Mouse (Mus musculus) liver, embryonic 14.5 days (tissue): ENCODE measurements around the gene Slc38a8. TPM values are rescaled to one million over a fixed set of nuclear protein-coding genes. Genes with fewer than 3 reads are reported as not detected.

ENCODE experiments used
- ATAC-seq: fragments of 200-750 bp; cut with Nextera tagmentation; 2 replicates; pipeline ENCODE4 v1.8.0; 2017; ENCODE audit warnings: moderate number of reproducible peaks, mild to moderate bottlenecking, moderate library complexity; ENCODE audit not compliant: insufficient read depth
- DNase-seq, 3 experiments: peaks; one replicate each; pipeline ENCODE4 v3.0.0-alpha.2; 2012 to 2013; ENCODE audit warnings: low read depth in 3 of 3, low spot score in 3 of 3
- H3K27ac ChIP-seq: fragments of 300-500 bp; sonication (generic); 2 replicates; pipeline ENCODE4 v1.5.1; 2014; ENCODE audit warnings: moderate library complexity, mild to moderate bottlenecking, control low read depth, inconsistent platforms
- H3K27me3 ChIP-seq: fragments of 300-500 bp; sonication (generic); 2 replicates; pipeline ENCODE4 v1.6.1; 2014; ENCODE audit warnings: mild to moderate bottlenecking, low read length, moderate library complexity; ENCODE audit not compliant: control insufficient read depth, insufficient read depth
- H3K36me3 ChIP-seq: fragments of 300-500 bp; sonication (generic); replicated peaks from 2 replicates; pipeline ENCODE4 v1.6.1; 2014; ENCODE audit warnings: low read depth; ENCODE audit not compliant: control insufficient read depth, insufficient read depth
- H3K4me1 ChIP-seq, 2 experiments: fragments of 200-500 bp in 1 of 2; fragments of 300-500 bp in 1 of 2; sonication (generic) in 1 of 2; replicated peaks; 2 replicates each; pipeline ENCODE4 v1.6.1; 2012 to 2014; ENCODE audit warnings: antibody characterized with exemption in 1 of 2, inconsistent platforms in 1 of 2, low read length in 1 of 2; ENCODE audit not compliant: control insufficient read depth in 2 of 2, insufficient read depth in 2 of 2
- H3K4me2 ChIP-seq: fragments of 300-500 bp; sonication (generic); 2 replicates; pipeline ENCODE4 v1.6.1; 2014; ENCODE audit warnings: low read depth, mild to moderate bottlenecking, control low read depth, moderate library complexity
- H3K4me3 ChIP-seq, 2 experiments: fragments of 200-500 bp in 1 of 2; fragments of 300-500 bp in 1 of 2; sonication (generic) in 1 of 2; 2 replicates each; pipeline ENCODE4 v1.5.1; 2012 to 2014; ENCODE audit warnings: low read depth in 2 of 2, low read length in 2 of 2, mild to moderate bottlenecking in 2 of 2, control low read depth in 1 of 2, inconsistent platforms in 1 of 2, moderate library complexity in 1 of 2; ENCODE audit not compliant: insufficient read depth in 1 of 2
- H3K9ac ChIP-seq: fragments of 300-500 bp; sonication (generic); replicated peaks from 2 replicates; pipeline ENCODE4 v1.6.1; 2014; ENCODE audit warnings: mild to moderate bottlenecking, control low read depth, moderate library complexity
- H3K9me3 ChIP-seq: fragments of 300-500 bp; sonication (generic); 2 replicates; pipeline ENCODE4 v1.6.1; 2016; ENCODE audit warnings: low read length, mixed read lengths; ENCODE audit not compliant: control insufficient read depth
- CTCF ChIP-seq: IDR thresholded peaks from 2 replicates; pipeline ENCODE4 v1.5.1; 2016; ENCODE audit warnings: antibody characterized with exemption, low read depth, control low read depth
- EP300 ChIP-seq: IDR thresholded peaks from 2 replicates; pipeline ENCODE4 v1.6.1; 2016; ENCODE audit warnings: antibody characterized with exemption, low read depth
- WGBS: fragments of 180-500 bp; shearing (Covaris S2); extraction: QIAGEN DNeasy Blood & Tissue Kit; methylation state at CpG from one replicate; pipeline ENCODE4 v1.1.7; 2014; ENCODE audit not compliant: insufficient replicate concordance; 5-methylcytosine and 5-hydroxymethylcytosine counted together
- polyA plus RNA-seq, 2 experiments: library from polyadenylated mRNA; depleted of rRNA in 1 of 2; stranded (reverse) in 1 of 2; unstranded in 1 of 2; fragments of >200 nt; fragmentation: Nextera tagmentation in 1 of 2; extraction: Ambion mirVana in 1 of 2; gene quantifications; 2 replicates each; pipeline versions ENCODE4 v1.2.1 to v1.2.3; 2012 to 2014

Gene Slc38a8
- polyA plus RNA-seq, 2 experiments, result 0.02 TPM; not detected in 1

GRCm38 (mm10) chr8:119468091-119468490, 33.4 kb downstream of the Slc38a8 start:
- Histone ChIP-seq H3K4me1 (no peaks in the 10 kb centered on the region), H3K27ac (no peak overlapping the region), H3K9ac (no peak overlapping the region), H3K27me3 (peaks cover 13% of the 10 kb centered on the region), H3K9me3 (no peaks in the 10 kb centered on the region), H3K4me2 (no peak overlapping the region), H3K36me3 (no peaks in the 10 kb centered on the region), H3K4me3 (no peak overlapping the region)
- WGBS, result 62% methylated on average over 8 of the region's 8 CpGs
- ATAC-seq (no peak), DNase-seq (no peak)
- TF ChIP-seq CTCF, result no peak
- no peak for TF ChIP-seq EP300

- H3K4me3 ChIP-seq, result no peak overlapping the region
- no peak overlapping the region for H3K27ac ChIP-seq
- ATAC-seq (no peak), DNase-seq (no peak)
- no peaks in the 10 kb centered on the region for H3K36me3 ChIP-seq
- no peak overlapping the region for H3K4me2 ChIP-seq
- TF ChIP-seq CTCF (no peak), EP300 (no peak)
- peaks cover 13% of the 10 kb centered on the region for H3K27me3 ChIP-seq
- no peaks in the 10 kb centered on the region for H3K4me1 ChIP-seq
- no peak overlapping the region for H3K9ac ChIP-seq
- no peaks in the 10 kb centered on the region for H3K9me3 ChIP-seq
- 59% methylated on average over 10 of the region's 10 CpGs for WGBS
These were observed 34.7 kb downstream of the Slc38a8 start for GRCm38 (mm10) chr8:119466794-119467193.

DNA sequence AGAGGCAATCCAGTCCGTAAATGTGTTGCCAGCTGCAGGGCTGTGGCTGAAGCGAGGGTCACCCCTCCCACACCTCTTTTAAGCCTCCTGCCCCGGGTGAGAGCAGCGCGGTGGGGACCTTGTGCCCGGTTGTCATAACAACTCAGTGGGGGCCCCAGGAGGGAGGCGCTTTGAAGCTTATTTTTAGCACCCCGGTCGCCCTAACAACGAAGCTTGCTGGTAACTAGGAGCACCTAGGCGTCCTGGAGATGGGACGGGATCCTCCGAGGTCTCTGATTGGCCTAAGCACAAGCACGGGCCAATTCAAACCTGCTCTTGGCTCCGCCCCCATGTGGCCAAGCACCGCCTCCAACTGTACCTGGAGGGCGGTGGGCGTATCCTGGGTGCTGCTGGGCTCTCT, 35.4 kb downstream of the Slc38a8 start:
- no peaks in the 10 kb centered on the region for H3K36me3 ChIP-seq
- no peak overlapping the region for H3K27ac ChIP-seq
- H3K27me3 ChIP-seq, result peaks cover 13% of the 10 kb centered on the region
- DNase-seq (no peak), ATAC-seq (no peak)
- H3K4me3 ChIP-seq, result no peak overlapping the region
- H3K9ac ChIP-seq, result no peak overlapping the region
- H3K9me3 ChIP-seq, result no peaks in the 10 kb centered on the region
- WGBS, result 5% methylated on average over 18 of the region's 18 CpGs
- TF ChIP-seq EP300 (no peak), CTCF (no peak)
- H3K4me2 ChIP-seq, result no peak overlapping the region
- no peaks in the 10 kb centered on the region for H3K4me1 ChIP-seq

DNA sequence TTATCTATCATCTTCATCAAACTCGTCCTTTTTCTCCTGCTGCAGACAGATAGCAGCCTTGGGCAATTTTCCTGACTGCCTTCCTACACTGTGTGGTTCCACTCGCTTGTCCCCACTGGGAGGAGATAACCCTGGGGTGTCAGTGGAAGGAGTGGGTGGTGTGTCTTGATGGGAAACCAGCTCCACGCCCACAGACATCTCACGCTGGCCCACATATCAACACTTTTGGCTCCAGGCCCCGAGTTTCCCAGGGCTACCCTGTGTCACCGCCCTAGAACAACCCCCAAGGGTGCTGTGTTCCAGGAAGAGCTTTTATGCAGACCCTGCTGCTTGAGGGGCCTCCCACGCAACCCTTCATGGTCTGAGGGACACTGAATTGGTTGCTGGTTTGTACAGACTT, 37.8 kb downstream of the Slc38a8 start:
- no peaks in the 10 kb centered on the region for H3K36me3 ChIP-seq
- no peak overlapping the region for H3K27ac ChIP-seq
- peaks cover 13% of the 10 kb centered on the region for H3K27me3 ChIP-seq
- DNase-seq (no peak), ATAC-seq (no peak)
- no peaks in the 10 kb centered on the region for H3K4me1 ChIP-seq
- no peak overlapping the region for H3K9ac ChIP-seq
- TF ChIP-seq EP300, result no peak
- TF ChIP-seq CTCF, result no peak
- H3K4me3 ChIP-seq, result no peak overlapping the region
- 47% methylated on average over 7 of the region's 7 CpGs for WGBS
- no peaks in the 10 kb centered on the region for H3K9me3 ChIP-seq
- no peak overlapping the region for H3K4me2 ChIP-seq

GRCm38 (mm10) chr8:119461356-119461755, 40.1 kb downstream of the Slc38a8 start:
- Histone ChIP-seq H3K9ac (no peak overlapping the region), H3K27ac (no peak overlapping the region), H3K4me1 (no peaks in the 10 kb centered on the region), H3K9me3 (no peaks in the 10 kb centered on the region), H3K4me2 (no peak overlapping the region), H3K36me3 (no peaks in the 10 kb centered on the region), H3K27me3 (peaks cover 10% of the 10 kb centered on the region), H3K4me3 (no peak overlapping the region)
- ATAC-seq (no peak), DNase-seq (no peak)
- no peak for TF ChIP-seq CTCF
- TF ChIP-seq EP300, result no peak
- WGBS, result 65% methylated on average over 9 of the region's 9 CpGs
